Mouse (Mus musculus): ENCODE measurements around the gene Stip1. TPM values are rescaled to one million over a fixed set of nuclear protein-coding genes. Genes with fewer than 3 reads are reported as not detected.
"Not testable (repeated sequence)": the region's sequence is repeated elsewhere in the genome, so short reads cannot be mapped to it uniquely, and the experiment has no call there.

Stip1 gene
- total RNA-seq, 2 experiments from 2014 or later, result 216 to 229 TPM

DNA sequence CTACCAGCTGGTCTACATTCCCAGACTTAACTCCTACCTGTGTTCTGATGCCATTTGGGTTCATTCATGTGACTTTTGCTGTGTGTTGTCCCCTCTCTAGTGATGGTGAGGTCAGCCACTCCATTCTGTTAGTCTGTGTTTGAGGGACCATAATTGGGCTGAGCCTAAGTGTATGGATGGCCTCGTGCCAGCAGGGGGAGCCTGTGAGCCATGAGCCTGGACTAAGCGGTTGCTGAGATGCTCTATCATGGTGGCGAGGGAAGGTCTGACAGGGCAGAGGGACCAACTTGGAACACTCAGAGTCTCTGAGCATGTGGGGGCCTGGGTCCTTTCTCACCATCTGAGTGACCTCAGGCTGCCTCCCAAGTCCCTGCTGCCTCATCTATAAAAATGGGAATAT lies 24.8 kb upstream of the Stip1 start:
- DNase-seq, result peak; percentile 77 to 84

DNA sequence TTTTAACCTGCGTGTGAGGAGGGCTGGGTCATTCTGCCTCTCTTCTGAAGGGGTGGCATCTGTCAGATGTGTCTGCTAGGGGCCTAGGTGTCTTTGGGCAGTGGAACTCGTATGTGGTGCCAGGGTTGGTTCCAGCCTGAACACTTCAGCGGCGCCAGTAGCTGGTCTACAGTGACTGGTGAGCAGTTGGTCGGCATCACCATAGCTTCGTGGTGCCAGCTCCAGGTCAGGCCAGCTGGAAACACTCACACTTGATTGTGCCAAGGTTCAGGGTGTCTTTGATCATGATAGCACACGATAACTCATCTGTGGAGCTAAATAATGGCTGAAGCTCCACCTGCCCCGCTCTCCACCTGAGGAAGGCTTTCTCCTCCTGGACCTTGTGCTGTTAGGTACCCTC lies 23.1 kb upstream of the Stip1 start:
- DNase-seq, result no peak

DNA sequence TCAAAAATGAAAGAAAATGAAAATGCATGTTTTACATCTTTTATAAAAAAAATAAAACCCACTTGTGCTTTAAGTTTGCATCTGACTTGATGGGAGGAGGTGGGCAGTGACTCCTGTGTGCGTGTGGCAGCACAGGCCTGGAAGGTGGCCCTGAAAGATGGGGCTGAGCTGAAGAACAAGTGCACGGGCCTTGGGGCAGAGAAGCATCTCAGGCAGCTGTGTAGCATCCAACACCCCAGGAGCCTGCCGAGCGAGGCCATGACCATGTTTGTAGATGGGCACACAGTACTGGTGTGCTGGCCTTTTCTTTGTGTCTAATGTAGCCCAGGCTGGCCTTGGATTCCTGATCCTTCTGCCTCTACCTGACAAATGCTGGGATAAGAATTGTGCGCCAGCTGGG lies 22.3 kb upstream of the Stip1 start:
- no peak for DNase-seq

DNA sequence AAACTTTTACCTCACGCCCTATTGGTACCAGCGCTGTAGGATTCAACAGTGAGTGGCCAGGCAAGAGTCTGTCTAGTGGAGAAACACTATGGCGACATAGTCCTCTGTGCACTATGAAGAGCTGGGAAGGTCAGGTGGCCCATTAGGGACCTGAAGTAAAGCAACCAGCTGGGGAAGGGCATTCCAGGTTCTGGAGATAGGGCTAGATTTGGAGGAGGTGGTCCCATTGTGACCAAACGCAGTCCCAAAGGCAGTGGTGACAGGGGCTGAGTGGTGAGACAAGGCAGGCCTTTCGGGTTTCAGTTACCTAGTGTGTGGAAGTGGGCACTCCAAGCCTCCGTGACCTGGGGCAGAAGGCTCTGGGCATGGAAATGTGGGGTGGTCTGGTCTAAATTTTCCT lies 18.8 kb upstream of the Stip1 start:
- DNase-seq, result no peak

DNA sequence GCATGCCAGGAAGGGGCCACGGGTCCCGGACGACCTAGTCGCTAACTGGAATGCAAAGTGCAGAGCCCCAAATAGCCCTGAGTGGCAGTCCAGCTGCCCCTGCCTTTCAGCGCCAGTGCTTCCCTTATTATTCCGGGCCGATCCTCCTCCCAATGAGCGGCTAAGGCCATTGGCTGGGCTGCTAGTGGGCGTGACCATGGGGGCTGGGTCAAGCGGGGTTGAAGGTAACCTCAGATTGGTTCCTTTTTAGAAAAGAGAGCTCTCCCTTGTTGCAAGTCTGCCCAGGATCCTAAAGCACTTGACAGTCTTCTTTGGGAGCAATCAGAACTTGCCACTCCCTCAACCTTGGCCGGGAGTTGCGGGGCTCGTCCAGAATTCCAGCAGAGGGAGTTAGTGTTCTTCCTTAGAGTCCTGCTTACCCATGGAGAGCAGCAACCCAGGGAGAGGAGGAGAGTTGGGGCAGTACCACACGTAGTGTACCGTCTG lies 18.0 kb upstream of the Stip1 start:
- peak; percentile 73 to 77 for DNase-seq

DNA sequence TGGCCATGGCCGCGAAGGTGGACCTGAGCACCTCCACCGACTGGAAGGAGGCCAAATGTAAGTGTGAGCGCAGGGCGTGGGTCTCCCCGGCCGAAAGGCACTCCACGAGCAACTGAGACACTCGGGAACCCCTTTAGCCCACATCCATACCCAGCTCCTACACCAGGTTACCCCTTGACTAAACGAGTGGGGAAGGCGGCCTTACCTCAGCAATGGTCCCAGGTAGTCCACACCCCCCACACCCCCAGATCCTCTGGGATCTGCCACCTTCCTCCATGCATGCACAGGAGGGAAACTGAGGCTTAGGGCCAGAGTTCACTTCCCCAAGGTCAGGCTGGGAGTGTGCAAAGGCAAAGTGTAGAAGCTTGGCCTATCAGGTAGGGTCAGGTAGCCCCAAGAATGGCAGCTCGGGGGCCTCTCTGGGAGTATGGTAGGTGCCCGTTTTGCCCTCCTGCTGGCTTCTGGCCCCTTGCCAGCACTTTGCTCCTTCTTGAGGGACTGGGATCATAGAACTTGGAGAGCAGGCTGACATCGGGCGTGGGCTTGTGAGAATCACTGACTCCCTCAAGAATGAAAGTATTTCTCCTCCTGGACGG lies 17.5 kb upstream of the Stip1 start:
- peak in 1 of 2 experiments; percentile 32 for DNase-seq

DNA sequence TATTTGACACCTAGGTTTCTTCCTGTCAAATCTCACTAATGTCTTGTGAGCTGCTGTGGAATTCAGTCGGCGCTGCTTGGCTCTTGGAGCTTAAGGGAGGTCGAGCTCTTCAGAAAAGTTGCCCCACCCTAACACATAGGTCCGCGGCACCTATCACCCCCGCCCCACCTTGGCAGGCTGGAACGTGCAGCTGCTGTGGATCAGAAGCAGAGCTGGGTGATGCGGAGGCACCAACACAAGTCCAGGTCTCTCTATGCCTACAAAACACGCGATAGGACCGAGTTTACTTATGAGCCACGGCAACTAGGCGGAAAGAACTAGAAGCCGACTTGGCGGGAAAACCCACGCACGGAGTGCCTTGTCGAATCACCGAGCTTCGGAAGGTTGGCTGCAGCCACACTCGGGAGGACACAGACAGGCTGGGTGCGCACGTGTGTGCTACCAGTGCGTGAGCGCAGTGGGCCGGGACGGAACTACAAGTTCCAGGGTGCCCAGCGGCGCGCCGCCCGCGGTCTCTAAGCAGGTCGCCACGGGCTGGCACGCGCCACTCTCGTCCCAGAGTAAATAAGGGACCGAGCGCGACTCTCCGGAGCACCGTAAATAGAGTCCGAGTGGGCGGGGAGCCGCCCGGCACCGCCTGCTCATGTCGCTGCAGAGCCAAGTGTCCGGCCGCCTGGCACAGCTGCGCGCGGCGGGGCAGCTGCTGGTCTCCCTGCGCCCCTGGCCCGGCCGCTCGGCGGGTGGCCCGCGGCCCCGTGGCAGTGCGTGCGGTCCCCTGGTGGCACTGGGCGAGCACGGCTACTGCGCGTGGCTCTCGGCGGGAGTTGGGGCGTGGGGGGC lies 16.7 kb upstream of the Stip1 start, which contains the start of gene Macrod1:
Gene Macrod1 (plus strand): TSS at position 563 of the 840 bp plus-strand sequence.
- DNase-seq, result peak; percentile 76 to 78

DNA sequence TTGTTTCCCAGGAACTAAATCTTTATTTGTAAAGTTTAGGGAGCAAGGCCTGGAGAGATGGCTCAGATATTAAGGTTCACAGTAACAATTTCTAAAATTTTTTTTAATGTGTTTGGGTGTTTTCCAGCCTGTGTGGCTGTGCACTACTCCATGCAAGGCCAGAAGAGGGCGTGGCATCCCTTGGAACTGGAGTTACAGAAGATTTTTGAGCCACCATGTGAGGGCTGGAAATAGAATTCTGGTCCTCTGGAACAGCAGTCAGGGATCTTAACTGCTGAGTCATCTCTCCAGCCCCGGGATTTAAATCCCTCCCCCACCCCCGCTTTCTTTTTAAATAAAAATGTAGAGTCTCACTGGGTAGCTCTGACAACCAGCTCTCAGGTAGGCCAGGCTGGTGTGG lies 15.4 kb upstream of the Stip1 start:
- no peak for DNase-seq

DNA sequence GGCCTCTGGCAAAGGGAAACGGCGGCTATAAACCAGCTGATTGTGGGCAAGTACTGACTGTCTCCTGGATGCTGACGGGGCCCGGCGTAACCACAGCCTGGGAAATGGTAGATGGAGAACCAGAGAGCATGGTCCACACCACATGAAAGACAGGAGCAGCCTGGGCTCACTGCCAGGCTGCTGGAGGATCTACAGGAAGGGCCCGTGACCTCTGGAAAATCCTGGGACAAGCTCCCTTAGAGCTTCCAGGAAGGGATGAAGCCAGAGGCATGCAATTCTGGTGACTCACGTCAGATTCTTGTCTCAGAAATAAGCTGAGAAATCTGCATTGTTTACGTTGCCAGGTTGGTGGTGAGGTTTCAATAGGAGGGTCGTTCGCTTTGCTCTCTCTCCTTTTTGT lies 15.0 kb upstream of the Stip1 start:
- no peak for DNase-seq

DNA sequence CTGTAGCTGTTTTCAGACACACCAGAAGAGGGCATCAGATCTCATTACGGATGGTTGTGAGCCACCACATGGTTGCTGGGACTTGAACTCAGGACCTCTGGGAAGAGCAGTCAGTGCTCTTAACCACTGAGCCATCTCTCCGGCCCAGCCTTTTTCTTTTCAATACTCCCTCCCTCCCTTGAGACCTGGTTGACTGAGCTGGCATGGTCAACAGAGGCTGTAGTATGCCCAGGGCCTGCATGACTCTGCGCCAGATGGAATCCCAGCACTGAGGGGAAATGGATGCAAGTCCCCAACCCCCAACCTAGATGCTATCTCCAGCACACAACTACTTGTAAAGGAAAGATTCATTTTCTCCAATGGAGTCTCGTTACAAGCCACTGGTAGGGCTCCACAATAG lies 13.6 kb upstream of the Stip1 start:
- not testable (repeated sequence) for DNase-seq

DNA sequence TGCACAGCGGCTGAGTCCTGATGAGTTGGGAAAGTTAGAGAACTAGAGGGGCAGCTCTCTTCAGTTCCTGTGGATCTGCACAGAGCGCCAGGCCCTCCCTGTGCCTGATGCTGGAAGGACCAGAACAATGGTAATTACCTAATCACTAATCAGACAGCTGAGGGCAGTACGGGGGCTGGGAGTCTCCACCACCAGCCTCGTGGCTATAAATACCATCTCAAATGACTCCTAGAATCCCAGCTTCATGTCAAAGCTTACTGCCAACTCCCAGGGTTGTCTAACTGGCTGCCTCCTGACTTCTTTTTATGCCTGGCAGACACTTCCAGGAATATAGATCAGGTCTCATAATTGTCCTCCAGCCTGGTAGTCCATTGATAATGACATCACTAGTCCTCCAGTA lies 4.9 kb upstream of the Stip1 start:
- DNase-seq, result no peak

DNA sequence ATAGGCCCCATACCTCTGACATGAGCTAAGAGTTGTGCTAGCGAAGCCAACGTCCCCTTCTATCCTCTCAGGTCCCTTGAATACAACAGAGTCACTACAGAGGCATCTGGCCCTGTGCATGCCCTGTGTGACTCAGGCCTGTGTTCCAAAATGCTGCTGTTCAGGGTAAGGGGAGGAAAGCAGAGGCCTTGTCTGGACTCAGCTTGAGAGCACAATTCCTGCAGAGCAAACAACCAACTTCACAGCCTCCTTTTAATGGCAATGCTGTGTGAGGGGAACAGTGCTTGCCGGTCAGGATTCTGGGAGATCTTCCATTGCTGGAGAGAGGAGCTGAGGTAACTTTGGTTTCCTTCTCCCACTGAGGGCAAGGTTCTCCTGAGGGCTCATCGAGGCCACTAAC lies 4.5 kb upstream of the Stip1 start:
- no peak for DNase-seq

DNA sequence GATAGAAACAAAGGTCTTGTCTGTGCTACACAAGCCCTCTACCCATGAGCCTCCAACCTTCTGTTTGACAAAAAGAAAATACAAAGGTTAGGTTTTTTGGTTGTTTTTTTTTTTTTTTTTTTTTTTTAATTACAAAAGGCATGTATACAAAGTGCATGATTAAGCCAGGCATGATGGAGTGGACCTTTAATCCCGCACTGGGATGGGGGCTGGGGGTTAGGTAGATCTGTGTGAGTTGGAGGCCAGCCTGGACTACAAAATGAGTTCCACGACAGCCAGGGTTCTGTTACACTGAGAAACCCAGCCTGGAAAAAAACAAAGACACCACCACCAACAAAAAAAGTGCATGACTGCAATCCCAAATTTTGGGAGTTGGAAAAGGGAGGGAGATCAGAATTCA lies 1.4 kb upstream of the Stip1 start:
- no peak for DNase-seq

DNA sequence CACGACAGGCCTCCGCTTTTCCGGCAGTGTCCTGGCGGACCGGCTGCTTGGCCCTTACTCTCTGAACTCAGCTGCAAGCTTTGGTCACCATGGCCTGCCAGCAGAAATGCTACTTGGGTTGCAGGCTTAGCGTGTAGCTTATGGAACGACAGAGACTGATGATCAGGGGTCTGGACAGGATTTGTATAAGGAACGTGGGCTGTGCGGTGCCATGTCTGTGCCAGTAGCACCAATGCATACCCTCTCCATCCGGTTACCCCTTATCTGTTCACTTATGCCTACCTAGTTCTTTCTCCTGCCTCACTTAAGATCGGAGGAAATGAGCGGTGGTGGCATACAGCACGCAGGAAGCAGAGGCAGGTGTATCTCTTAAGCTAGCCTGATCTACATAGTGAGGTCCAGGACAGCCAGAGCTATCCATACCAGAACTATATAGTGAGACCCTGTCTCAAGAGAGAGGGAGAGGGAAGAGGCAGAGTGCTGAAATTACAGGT lies 917 bp upstream of the Stip1 start:
- no peak for DNase-seq

DNA sequence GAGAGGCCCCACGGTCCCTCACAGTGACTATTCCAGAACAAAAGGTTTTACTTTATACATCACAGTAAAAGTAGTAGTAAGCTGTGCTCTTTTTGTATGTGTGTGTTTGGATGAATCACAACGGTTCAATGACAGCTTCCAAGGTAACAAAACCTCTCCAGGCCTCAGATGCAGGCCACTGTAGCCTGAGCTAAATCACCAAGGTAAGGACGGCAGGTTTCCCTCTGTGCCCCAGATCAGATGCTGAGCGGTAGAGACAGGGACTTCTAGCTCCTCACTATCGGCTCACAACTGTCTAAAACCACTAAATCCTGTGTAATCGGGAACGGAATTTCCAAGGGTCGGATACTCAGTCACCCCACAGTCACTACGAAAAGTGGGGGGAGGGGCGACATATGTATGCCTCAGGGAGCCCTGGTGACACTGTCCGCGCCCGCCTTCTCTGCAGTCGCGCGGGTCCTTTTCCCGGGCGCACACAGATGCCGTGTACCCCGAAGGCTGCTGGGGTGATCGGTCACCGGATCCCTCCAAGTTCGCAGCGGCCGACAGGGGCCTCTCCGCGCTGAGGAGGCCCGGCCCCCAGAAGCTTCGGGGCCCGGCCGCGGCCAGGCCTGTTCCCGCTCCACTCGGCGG lies 563 bp downstream of the Stip1 start:
- peak in 1 of 2 experiments; percentile 42 for DNase-seq

DNA sequence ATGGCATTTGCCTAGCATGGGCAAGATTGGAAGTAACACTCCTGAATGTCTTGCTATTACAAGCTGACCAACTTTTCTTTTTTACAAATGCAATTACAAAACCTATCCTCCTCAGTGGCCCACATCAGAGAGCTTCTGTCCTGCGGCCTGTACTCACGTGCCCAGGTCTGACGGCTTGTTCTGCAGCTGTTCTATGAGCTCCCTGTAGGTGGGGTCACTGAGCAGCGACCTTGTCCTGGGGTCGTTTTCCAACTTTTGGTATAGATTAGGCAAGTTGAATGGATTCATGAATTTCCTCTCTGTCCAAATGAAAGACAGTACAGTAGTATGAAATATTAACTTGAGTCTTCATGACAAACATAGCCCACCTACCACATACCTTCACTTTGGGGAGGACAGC lies 5.8 kb downstream of the Stip1 start:
- DNase-seq, result no peak

DNA sequence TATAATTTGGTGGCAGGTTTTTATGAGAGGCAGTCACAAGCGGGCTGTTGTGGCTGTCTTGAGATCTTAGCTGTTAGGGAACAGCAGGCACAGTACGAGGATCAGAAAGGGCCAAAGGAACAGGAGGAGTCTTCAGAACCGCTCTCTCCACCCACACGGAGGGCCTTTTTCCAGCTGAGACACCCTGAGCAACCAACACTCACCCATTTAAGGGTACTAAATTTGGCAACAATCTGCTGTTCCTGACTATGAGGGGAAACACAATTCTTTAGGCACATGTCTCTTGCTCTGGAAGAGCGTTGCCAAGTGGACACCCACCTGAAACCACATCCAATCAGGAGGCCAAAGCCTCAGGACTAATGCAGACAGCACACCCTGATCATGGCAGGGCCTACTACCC lies 10.2 kb downstream of the Stip1 start:
- DNase-seq, result no peak

DNA sequence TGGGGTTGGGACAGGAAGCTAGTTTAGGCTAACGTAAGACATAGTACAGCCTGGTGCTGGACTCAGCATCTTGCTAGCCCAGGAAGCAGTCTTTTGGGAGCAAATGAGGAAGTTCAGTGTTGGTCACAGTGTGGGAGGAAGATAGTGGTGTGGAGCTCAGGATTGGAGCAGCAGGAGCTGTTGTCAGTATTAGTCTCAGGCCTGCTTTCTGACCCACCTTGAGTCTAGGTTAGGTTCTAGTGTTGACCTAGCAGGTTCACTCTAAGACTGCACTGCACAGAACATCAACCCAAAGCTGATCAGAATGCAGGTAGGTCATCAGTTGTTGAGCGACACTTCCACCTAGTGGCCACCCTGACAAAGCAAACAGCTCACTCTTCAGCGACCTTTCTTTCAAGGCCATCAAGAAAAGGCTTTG lies 19.5 kb downstream of the Stip1 start:
- no peak for DNase-seq

DNA sequence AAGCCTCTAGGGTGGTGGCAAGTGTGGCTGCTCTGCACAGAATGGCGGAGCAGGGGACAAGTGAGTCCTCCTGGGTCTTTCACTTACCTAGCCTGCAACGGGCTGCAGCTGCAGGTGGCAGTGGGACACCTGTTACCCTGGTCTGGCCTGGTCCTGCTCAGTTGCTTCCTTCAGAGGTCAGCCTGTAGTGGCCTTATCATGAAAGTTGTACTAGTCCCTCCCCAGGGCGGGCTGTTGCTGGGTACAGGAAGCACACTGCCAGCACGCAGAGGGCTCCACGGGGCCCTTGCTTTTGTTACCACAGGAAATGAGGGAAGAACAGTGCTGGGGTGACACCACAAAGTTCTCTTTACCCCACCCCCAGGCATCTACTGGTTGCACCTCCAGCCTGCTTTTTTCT lies 20.6 kb downstream of the Stip1 start, which contains the start of gene Fermt3:
Gene Fermt3 (minus strand): TSS at position 279 of the 400 bp plus-strand sequence.
- no peak for DNase-seq

DNA sequence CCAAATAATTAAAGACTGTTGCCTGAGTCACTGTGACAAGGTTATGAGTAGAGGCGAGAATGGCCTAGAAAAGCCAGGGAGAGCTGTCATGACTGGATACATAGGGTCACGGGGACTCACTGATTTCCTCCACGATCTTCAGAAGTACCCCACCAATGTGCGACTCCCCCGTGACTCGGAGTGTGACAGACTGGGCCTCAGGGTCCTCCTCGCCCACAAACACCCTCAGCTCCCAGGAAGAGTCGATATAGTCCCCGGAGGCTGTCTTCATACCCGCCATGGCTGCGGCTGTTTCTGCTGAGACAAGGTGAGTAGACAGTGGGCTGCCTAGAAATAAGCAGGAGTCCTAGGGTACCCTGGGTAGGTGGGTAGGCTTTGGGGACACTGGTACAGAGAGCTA lies 21.2 kb downstream of the Stip1 start:
- DNase-seq, result no peak

DNA sequence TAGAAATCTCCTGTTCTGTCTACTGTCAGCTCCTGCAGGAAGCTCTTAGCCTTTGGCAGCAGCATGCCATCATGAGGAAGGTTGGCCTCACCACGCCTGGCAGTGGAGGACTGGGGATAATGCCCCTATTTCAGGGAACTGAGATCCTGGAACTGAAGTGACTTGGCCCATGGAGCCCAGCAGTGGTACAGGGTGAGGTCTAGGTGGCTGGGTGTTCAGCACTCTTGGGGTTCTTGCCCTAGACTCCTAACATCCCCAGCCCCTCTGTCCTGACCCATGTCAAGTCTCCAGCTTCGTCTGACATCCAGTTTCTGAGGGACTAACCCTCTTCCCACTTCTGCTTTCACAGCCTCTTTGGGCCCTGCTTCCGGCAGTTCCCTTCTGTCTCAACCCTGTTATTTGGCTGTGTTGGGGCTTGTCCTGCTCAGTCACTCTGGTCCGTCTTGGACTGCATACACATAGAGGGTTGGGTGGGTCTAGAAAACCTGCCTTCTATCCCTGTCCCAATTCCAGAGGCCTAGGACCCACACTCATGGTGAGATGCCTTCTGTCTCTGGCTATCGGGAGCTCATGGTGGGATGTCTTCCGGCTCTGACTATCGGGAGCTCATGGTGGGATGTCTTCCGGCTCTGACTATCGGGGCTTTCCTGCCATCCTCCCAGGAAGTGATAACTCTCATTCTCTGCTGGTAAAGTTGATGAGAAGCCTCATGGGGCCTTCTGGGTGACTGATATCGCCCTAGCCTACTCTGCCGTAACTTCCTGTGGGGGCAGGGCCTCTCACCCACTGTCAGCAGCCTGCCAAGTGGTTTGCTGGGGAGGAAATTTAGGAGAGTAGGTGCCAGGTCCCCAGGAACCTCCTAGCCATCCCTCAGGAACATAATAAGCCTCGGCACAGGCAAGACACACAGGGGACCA lies 22.0 kb downstream of the Stip1 start:
- no peak for DNase-seq

DNA sequence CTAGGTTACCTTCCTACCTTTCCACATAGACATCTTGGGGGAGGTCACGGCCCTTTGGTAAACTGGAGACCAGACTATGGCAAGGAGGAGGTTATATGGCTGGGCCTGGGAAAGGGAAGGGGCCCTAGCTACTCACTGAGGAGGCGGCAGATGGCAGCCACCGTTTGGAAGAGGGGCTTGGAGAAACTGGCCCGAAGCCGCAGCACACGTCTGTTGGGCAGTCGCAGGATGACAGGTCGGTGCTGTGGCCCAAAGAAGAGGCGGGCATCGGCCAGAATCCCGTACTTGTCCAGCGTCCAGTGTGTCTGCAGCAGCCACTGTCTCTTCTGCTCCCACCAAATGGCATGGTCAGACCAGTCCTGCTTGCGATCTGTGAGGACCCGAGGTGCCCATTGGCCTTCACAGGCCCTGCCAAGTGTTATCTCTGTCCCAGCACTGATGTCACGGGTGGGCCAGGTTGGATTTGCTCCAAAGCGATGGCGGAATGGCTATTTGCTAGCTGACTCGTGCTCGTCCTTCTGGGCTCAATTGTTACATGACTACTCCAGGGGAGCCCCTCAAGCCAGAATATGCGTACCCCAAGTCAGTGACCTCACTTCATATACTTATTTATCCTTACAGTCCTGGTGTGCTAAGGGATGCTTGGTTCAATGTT lies 25.2 kb downstream of the Stip1 start:
- DNase-seq, result no peak

Data from layer of hippocampus, postnatal 36 days (tissue).